Mouse (Mus musculus) MEL (cell line): Measurements from ENCODE around the gene Ncf1.

Source experiments
- CTCF ChIP-seq, 3 experiments: IDR thresholded peaks in 2 of 3; conservative IDR thresholded peaks in 1 of 3; 2 replicates each; pipeline ENCODE4 v1.5.1; 2011 to 2012; ENCODE audit warnings: low read length in 3 of 3, low read depth in 2 of 3, mild to moderate bottlenecking in 2 of 3, improper control_type of control experiment in 1 of 3, inconsistent platforms in 1 of 3, mixed read lengths in 1 of 3, moderate library complexity in 1 of 3; ENCODE audit not compliant: control insufficient read depth in 1 of 3, insufficient read depth in 1 of 3, poor library complexity in 1 of 3, severe bottlenecking in 1 of 3
- E2F4 ChIP-seq: IDR thresholded peaks from 2 replicates; pipeline ENCODE4 v1.6.1; 2011; ENCODE audit warnings: low read depth, low read length, improper control_type of control experiment, borderline replicate concordance
- GATA1 ChIP-seq: IDR thresholded peaks from 2 replicates; pipeline ENCODE4 v1.6.1; 2011; ENCODE audit warnings: low read depth, low read length, improper control_type of control experiment
- POLR2A ChIP-seq, 2 experiments: IDR thresholded peaks; 2 replicates each; pipeline ENCODE4 v1.6.1; 2011 to 2012; ENCODE audit warnings: low read length in 2 of 2, mild to moderate bottlenecking in 2 of 2, control low read depth in 1 of 2, improper control_type of control experiment in 1 of 2, low read depth in 1 of 2, moderate library complexity in 1 of 2; ENCODE audit not compliant: control insufficient read depth in 1 of 2, insufficient read depth in 1 of 2, poor library complexity in 1 of 2
- POLR2AphosphoS2 ChIP-seq: IDR thresholded peaks from 2 replicates; pipeline ENCODE4 v1.6.1; 2011; ENCODE audit warnings: low read length, improper control_type of control experiment
- RCOR1 ChIP-seq: IDR thresholded peaks from 2 replicates; pipeline ENCODE4 v1.6.1; 2012; ENCODE audit warnings: low read depth, mild to moderate bottlenecking, inconsistent platforms, low read length, improper control_type of control experiment
- ZMIZ1 ChIP-seq: IDR thresholded peaks from 2 replicates; pipeline ENCODE4 v1.6.1; 2012; ENCODE audit warnings: low read depth, mild to moderate bottlenecking, inconsistent platforms, low read length, improper control_type of control experiment, moderate library complexity
- ZNF384 ChIP-seq: IDR thresholded peaks from 2 replicates; pipeline ENCODE4 v1.6.1; 2012; ENCODE audit warnings: low read depth, mild to moderate bottlenecking, inconsistent platforms, low read length, improper control_type of control experiment

- TF ChIP-seq POLR2A (IDR thresholded peaks at IDR 0.05; ENCODE audit: control insufficient read depth in 1 of 2, insufficient read depth in 1 of 2, low read depth in 1 of 2, low read length in 2 of 2, poor library complexity in 1 of 2) (no peak), POLR2AphosphoS2 (no peak), CTCF (IDR thresholded peaks at IDR 0.05 in 2 of 3, conservative IDR thresholded peaks at IDR 0.05 in 1 of 3; ENCODE audit: control insufficient read depth in 1 of 3, insufficient read depth in 1 of 3, low read depth in 2 of 3, low read length in 3 of 3, poor library complexity in 1 of 3, severe bottlenecking in 1 of 3) (no peak), RCOR1 (no peak), ZMIZ1 (no peak), E2F4 (no peak), ZNF384 (no peak), GATA1 (no peak)
Observed at GRCm38 (mm10) chr5:134193664-134194063, 35.8 kb downstream of the Ncf1 start.
